Mouse (Mus musculus): ENCODE measurements at regions not wholly inside any gene's neighbourhood (a gene's known extent, or its start where the extent isn't known, plus 50 kb on each side); places are given as distances from the start of the nearest gene placed in this dataset.

DNA sequence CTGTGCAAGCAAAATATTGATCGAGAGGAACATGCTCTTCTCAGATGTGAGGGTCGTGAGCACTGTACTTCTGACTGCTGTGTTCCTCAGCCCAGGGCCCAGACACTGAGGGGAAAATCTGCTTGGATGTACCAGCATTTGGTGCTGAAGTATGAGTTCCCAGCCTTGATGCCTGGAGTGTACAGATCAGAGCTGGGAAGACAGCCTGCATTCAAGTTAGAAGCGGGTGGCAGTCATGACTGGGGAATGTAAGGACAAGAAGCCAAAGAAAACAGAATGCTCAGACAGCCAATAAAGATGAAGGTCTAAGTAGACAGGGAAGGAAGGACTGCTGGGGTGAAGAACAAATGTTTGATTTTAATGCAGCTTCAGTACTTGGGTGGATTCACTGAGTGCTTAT is 148.9 kb downstream of the Lurap1l start:
- Histone ChIP-seq H3K27ac (ENCODE audit: control insufficient read depth, low read depth, low read length) (no peak overlapping the region), H3K4me1 (ENCODE audit: control insufficient read depth in 1 of 2, insufficient read depth in 2 of 2, low read length in 2 of 2) (no peaks in the 10 kb centered on the region), H3K9me3 (replicated peaks; ENCODE audit: insufficient read depth, low read length) (no peaks in the 10 kb centered on the region), H3K27me3 (ENCODE audit: control insufficient read depth in 1 of 2, insufficient read depth in 2 of 2, low read length in 2 of 2) (no peaks in the 10 kb centered on the region), H3K4me3 (ENCODE audit: control insufficient read depth in 1 of 2, insufficient read depth in 1 of 2, low read depth in 2 of 2, low read length in 2 of 2) (no peak overlapping the region), H3K79me2 (ENCODE audit: control insufficient read depth, insufficient read depth, low read length, poor library complexity) (no peaks in the 10 kb centered on the region), H3K36me3 (ENCODE audit: control insufficient read depth in 1 of 2, insufficient read depth in 2 of 2, low read length in 2 of 2) (no peaks in the 10 kb centered on the region), H3K9ac (ENCODE audit: control insufficient read depth, low read depth, low read length, poor library complexity, severe bottlenecking) (no peak overlapping the region)
- DNase-seq (ENCODE audit: low read depth, low spot score) = no peak
- TF ChIP-seq CTCF (IDR thresholded peaks at IDR 0.05 in 2 of 3, conservative IDR thresholded peaks at IDR 0.05 in 1 of 3; ENCODE audit: control insufficient read depth in 1 of 3, insufficient read depth in 1 of 3, low read depth in 2 of 3, low read length in 3 of 3, poor library complexity in 1 of 3, severe bottlenecking in 1 of 3) (no peak), KAT2A (conservative IDR thresholded peaks at IDR 0.05; ENCODE audit: low read depth, low read length) (no peak), MYC (IDR thresholded peaks at IDR 0.05; ENCODE audit: low read depth, low read length) (no peak), TCF12 (IDR thresholded peaks at IDR 0.05; ENCODE audit: low read depth, low read length) (no peak), MYB (IDR thresholded peaks at IDR 0.05; ENCODE audit: low read depth, low read length) (no peak), UBTF (IDR thresholded peaks at IDR 0.05; ENCODE audit: borderline replicate concordance, insufficient read depth, low read depth, low read length) (no peak), EP300 (IDR thresholded peaks at IDR 0.05; ENCODE audit: low read depth in 1 of 2, low read length in 2 of 2) (no peak), MEF2A (IDR thresholded peaks at IDR 0.05; ENCODE audit: extremely low read depth, insufficient replicate concordance, low read depth, low read length, poor library complexity, severe bottlenecking) (no peak), NRF1 (IDR thresholded peaks at IDR 0.05; ENCODE audit: insufficient read depth, low read depth, low read length, poor library complexity, severe bottlenecking) (no peak), MXI1 (IDR thresholded peaks at IDR 0.05; ENCODE audit: low read depth, low read length) (no peak), JUND (IDR thresholded peaks at IDR 0.05; ENCODE audit: low read depth, low read length) (no peak), ZKSCAN1 (IDR thresholded peaks at IDR 0.05; ENCODE audit: low read depth, low read length) (no peak), CHD2 (IDR thresholded peaks at IDR 0.05; ENCODE audit: low read length) (no peak), TBP (IDR thresholded peaks at IDR 0.05; ENCODE audit: low read depth, low read length) (no peak)

DNA sequence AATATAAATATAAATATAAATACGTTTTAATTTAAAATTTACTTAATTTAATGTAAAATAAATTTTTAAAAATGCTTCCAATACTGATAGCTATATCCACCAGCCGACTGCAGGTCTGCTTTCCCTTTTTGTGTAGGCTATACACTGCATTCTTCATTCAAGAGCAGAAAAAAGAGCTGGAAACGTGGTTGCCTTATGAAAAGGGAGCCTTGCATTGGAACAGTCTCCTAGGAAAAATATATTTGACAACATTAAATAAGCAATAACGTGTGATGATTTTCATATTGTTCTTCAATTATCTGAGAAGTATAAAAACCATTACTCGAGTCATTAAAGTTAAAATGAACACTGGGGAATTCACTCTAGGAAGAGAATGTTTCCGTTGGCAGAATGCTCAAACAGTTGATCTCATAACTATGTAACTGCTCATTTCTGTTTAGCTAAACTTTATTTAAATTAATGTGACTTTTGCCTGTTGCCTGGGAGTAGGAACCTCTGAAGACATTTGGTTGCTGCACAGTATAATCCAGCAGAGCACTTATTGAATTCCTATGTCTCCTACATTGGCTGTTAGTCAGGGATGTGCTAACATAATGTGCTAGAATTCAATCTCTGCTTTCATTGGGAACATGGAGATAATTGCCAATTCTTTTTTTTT is 172.0 kb downstream of the Lurap1l start:
- Histone ChIP-seq H3K27me3 (ENCODE audit: control insufficient read depth in 1 of 2, insufficient read depth in 2 of 2, low read length in 2 of 2) (no peaks in the 10 kb centered on the region), H3K27ac (ENCODE audit: control insufficient read depth, low read depth, low read length) (no peak overlapping the region), H3K9me3 (replicated peaks; ENCODE audit: insufficient read depth, low read length) (no peaks in the 10 kb centered on the region), H3K4me1 (ENCODE audit: control insufficient read depth in 1 of 2, insufficient read depth in 2 of 2, low read length in 2 of 2) (no peaks in the 10 kb centered on the region), H3K36me3 (ENCODE audit: control insufficient read depth in 1 of 2, insufficient read depth in 2 of 2, low read length in 2 of 2) (no peaks in the 10 kb centered on the region), H3K79me2 (ENCODE audit: control insufficient read depth, insufficient read depth, low read length, poor library complexity) (no peaks in the 10 kb centered on the region), H3K4me3 (ENCODE audit: control insufficient read depth in 1 of 2, insufficient read depth in 1 of 2, low read depth in 2 of 2, low read length in 2 of 2) (no peak overlapping the region), H3K9ac (ENCODE audit: control insufficient read depth, low read depth, low read length, poor library complexity, severe bottlenecking) (no peak overlapping the region)
- TF ChIP-seq ZC3H11A (IDR thresholded peaks at IDR 0.05; ENCODE audit: low read depth, low read length) (no peak), GATA1 (IDR thresholded peaks at IDR 0.05; ENCODE audit: low read depth, low read length) (no peak), POLR2A (IDR thresholded peaks at IDR 0.05; ENCODE audit: control insufficient read depth in 1 of 2, insufficient read depth in 1 of 2, low read depth in 1 of 2, low read length in 2 of 2, poor library complexity in 1 of 2) (no peak), MYB (IDR thresholded peaks at IDR 0.05; ENCODE audit: low read depth, low read length) (no peak), ZMIZ1 (IDR thresholded peaks at IDR 0.05; ENCODE audit: low read depth, low read length) (no peak), USF2 (IDR thresholded peaks at IDR 0.05; ENCODE audit: borderline replicate concordance in 1 of 2, insufficient read depth in 1 of 2, low read depth in 1 of 2, low read length in 2 of 2) (no peak), RCOR1 (IDR thresholded peaks at IDR 0.05; ENCODE audit: low read depth, low read length) (no peak), CTCF (IDR thresholded peaks at IDR 0.05 in 2 of 3, conservative IDR thresholded peaks at IDR 0.05 in 1 of 3; ENCODE audit: control insufficient read depth in 1 of 3, insufficient read depth in 1 of 3, low read depth in 2 of 3, low read length in 3 of 3, poor library complexity in 1 of 3, severe bottlenecking in 1 of 3) (no peak), MEF2A (IDR thresholded peaks at IDR 0.05; ENCODE audit: extremely low read depth, insufficient replicate concordance, low read depth, low read length, poor library complexity, severe bottlenecking) (no peak), MAFK (IDR thresholded peaks at IDR 0.05; ENCODE audit: borderline replicate concordance, low read depth, low read length) (no peak), SIN3A (IDR thresholded peaks at IDR 0.05; ENCODE audit: low read length) (no peak), BHLHE40 (IDR thresholded peaks at IDR 0.05; ENCODE audit: borderline replicate concordance, low read depth, low read length) (no peak), POLR2AphosphoS2 (IDR thresholded peaks at IDR 0.05; ENCODE audit: low read length) (no peak), USF1 (IDR thresholded peaks at IDR 0.05; ENCODE audit: low read depth, low read length) (no peak), JUND (IDR thresholded peaks at IDR 0.05; ENCODE audit: low read depth, low read length) (no peak), MAZ (IDR thresholded peaks at IDR 0.05; ENCODE audit: low read depth, low read length) (no peak), MAX (IDR thresholded peaks at IDR 0.05; ENCODE audit: low read length) (no peak), TCF12 (IDR thresholded peaks at IDR 0.05; ENCODE audit: low read depth, low read length) (no peak)
- no peak for DNase-seq (ENCODE audit: low read depth, low spot score)

All from MEL (cell line).